Mouse (Mus musculus) lung, embryonic 14.5 days (tissue): ENCODE results near the gene Wwox. TPM values are rescaled to one million over a fixed set of nuclear protein-coding genes. Genes with fewer than 3 reads are reported as not detected.

Source experiments
- ATAC-seq: fragments of 200-750 bp; cut with Nextera tagmentation; 2 replicates; pipeline ENCODE4 v1.8.0; 2017; ENCODE audit warnings: mild to moderate bottlenecking, moderate TSS enrichment, moderate library complexity; ENCODE audit not compliant: insufficient read depth
- DNase-seq: peaks from one replicate; pipeline ENCODE4 v3.0.0-alpha.2; 2015
- H3K27ac ChIP-seq: fragments of 300-500 bp; sonication (generic); 2 replicates; pipeline ENCODE4 v1.5.1; 2014; ENCODE audit warnings: low read depth, mild to moderate bottlenecking, moderate library complexity
- H3K27me3 ChIP-seq: fragments of 300-500 bp; sonication (generic); 2 replicates; pipeline ENCODE4 v1.6.1; 2014; ENCODE audit warnings: low read length, control low read depth; ENCODE audit not compliant: insufficient read depth
- H3K36me3 ChIP-seq: fragments of 300-500 bp; sonication (generic); 2 replicates; pipeline ENCODE4 v1.6.1; 2014; ENCODE audit warnings: control low read depth; ENCODE audit not compliant: insufficient read depth
- H3K4me1 ChIP-seq: fragments of 300-500 bp; sonication (generic); 2 replicates; pipeline ENCODE4 v1.6.1; 2014; ENCODE audit warnings: antibody characterized with exemption, control low read depth; ENCODE audit not compliant: insufficient read depth
- H3K4me2 ChIP-seq: fragments of 300-500 bp; sonication (generic); 2 replicates; pipeline ENCODE4 v1.6.1; 2014; ENCODE audit warnings: mild to moderate bottlenecking
- H3K4me3 ChIP-seq: fragments of 300-500 bp; sonication (generic); 2 replicates; pipeline ENCODE4 v1.5.1; 2014; ENCODE audit warnings: low read depth, low read length
- H3K9ac ChIP-seq: fragments of 300-500 bp; sonication (generic); 2 replicates; pipeline ENCODE4 v1.6.1; 2014
- H3K9me3 ChIP-seq: fragments of 300-500 bp; sonication (generic); 2 replicates; pipeline ENCODE4 v1.6.1; 2016; ENCODE audit warnings: low read depth, low read length, control low read depth
- CTCF ChIP-seq: IDR thresholded peaks from 2 replicates; pipeline ENCODE4 v1.5.1; 2016; ENCODE audit warnings: antibody characterized with exemption, low read depth
- WGBS: fragments of 180-500 bp; shearing (Covaris S2); extraction: QIAGEN DNeasy Blood & Tissue Kit; methylation state at CpG from one replicate; pipeline ENCODE4 v1.1.7; 2014; 5-methylcytosine and 5-hydroxymethylcytosine counted together
- polyA plus RNA-seq: library from polyadenylated mRNA; unstranded; fragments of >200 nt; fragmentation: Nextera tagmentation; extraction: Ambion mirVana; gene quantifications from 2 replicates; pipeline ENCODE4 v1.2.1, GENCODE M21; 2014

Gene Wwox
- polyA plus RNA-seq, 1 experiment from 2014 or later, result 16.1 TPM

GRCm38 (mm10) chr8:114956377-114957168 lies 517.1 kb downstream of the Wwox start:
- no peak for TF ChIP-seq CTCF
- H3K4me1 ChIP-seq, result peaks cover 6% of the 10 kb centered on the region
- H3K9me3 ChIP-seq, result no peaks in the 10 kb centered on the region
- 38% methylated on average over 8 of the region's 8 CpGs for WGBS
- DNase-seq (peak; percentile 86), ATAC-seq (peak; percentile 75)
- H3K9ac ChIP-seq, result no peak overlapping the region
- no peak overlapping the region for H3K4me2 ChIP-seq
- H3K27ac ChIP-seq, result peak overlapping the region; percentile 76
- H3K36me3 ChIP-seq, result no peaks in the 10 kb centered on the region
- no peaks in the 10 kb centered on the region for H3K27me3 ChIP-seq
- H3K4me3 ChIP-seq, result no peak overlapping the region

- WGBS, result 58% methylated on average over 16 of the region's 16 CpGs
- no peak overlapping the region for H3K4me3 ChIP-seq
- H3K27ac ChIP-seq, result no peak overlapping the region
- no peak overlapping the region for H3K9ac ChIP-seq
- peaks cover 20% of the 10 kb centered on the region for H3K4me1 ChIP-seq
- H3K4me2 ChIP-seq, result no peak overlapping the region
- H3K9me3 ChIP-seq, result no peaks in the 10 kb centered on the region
- no peak for TF ChIP-seq CTCF
- no peaks in the 10 kb centered on the region for H3K36me3 ChIP-seq
- ATAC-seq, result no peak
- DNase-seq, result no peak
- no peaks in the 10 kb centered on the region for H3K27me3 ChIP-seq
Measured at GRCm38 (mm10) chr8:114958437-114959107, 519.1 kb downstream of the Wwox start.

- H3K9me3 ChIP-seq, result no peaks in the 10 kb centered on the region
- no peaks in the 10 kb centered on the region for H3K27me3 ChIP-seq
- no peaks in the 10 kb centered on the region for H3K36me3 ChIP-seq
- DNase-seq (no peak), ATAC-seq (no peak)
- 62% methylated on average over 11 of the region's 11 CpGs for WGBS
- H3K4me2 ChIP-seq, result no peak overlapping the region
- TF ChIP-seq CTCF, result no peak
- H3K4me3 ChIP-seq, result no peak overlapping the region
- no peak overlapping the region for H3K27ac ChIP-seq
- H3K9ac ChIP-seq, result no peak overlapping the region
- peaks cover 20% of the 10 kb centered on the region for H3K4me1 ChIP-seq
Measured at GRCm38 (mm10) chr8:114959406-114959805, 520.0 kb downstream of the Wwox start.

GRCm38 (mm10) chr8:114962494-114962893 lies 523.0 kb downstream of the Wwox start:
- Histone ChIP-seq H3K27me3 (no peaks in the 10 kb centered on the region), H3K36me3 (no peaks in the 10 kb centered on the region), H3K4me3 (no peak overlapping the region), H3K9ac (no peak overlapping the region), H3K9me3 (0 out of 2 replicates have a peak, but pooled peaks cover 3% of the 10 kb centered on the region), H3K4me1 (peaks cover 14% of the 10 kb centered on the region), H3K27ac (no peak overlapping the region), H3K4me2 (no peak overlapping the region)
- no peak for TF ChIP-seq CTCF
- 32% methylated on average over 1 of the region's 1 CpGs for WGBS
- DNase-seq (peak; percentile 85), ATAC-seq (peak; percentile 66)

- Histone ChIP-seq H3K4me1 (peaks cover 14% of the 10 kb centered on the region), H3K9me3 (0 out of 2 replicates have a peak, but pooled peaks cover 3% of the 10 kb centered on the region), H3K4me3 (no peak overlapping the region), H3K9ac (no peak overlapping the region), H3K4me2 (no peak overlapping the region), H3K27ac (peak overlapping the region; percentile 47; the same call in 1 of the 2 replicates), H3K36me3 (no peaks in the 10 kb centered on the region), H3K27me3 (no peaks in the 10 kb centered on the region)
- no peak for ATAC-seq
- 80% methylated on average over 4 of the region's 4 CpGs for WGBS
- TF ChIP-seq CTCF, result no peak
- no peak for DNase-seq
Measured at GRCm38 (mm10) chr8:114963282-114963681, 523.8 kb downstream of the Wwox start.

GRCm38 (mm10) chr8:114964206-114964605 lies 524.8 kb downstream of the Wwox start:
- ATAC-seq (no peak), DNase-seq (no peak)
- Histone ChIP-seq H3K4me3 (no peak overlapping the region), H3K27ac (no peak overlapping the region), H3K36me3 (no peaks in the 10 kb centered on the region), H3K27me3 (no peaks in the 10 kb centered on the region), H3K9me3 (peaks cover 7% of the 10 kb centered on the region; the same call in 1 of the 2 replicates), H3K9ac (no peak overlapping the region), H3K4me2 (no peak overlapping the region), H3K4me1 (peaks cover 14% of the 10 kb centered on the region)
- TF ChIP-seq CTCF, result no peak
- WGBS, result 92% methylated on average over 6 of the region's 6 CpGs

GRCm38 (mm10) chr8:114968842-114969241 lies 529.4 kb downstream of the Wwox start:
- DNase-seq (no peak), ATAC-seq (no peak)
- Histone ChIP-seq H3K4me3 (no peak overlapping the region), H3K4me2 (no peak overlapping the region), H3K27me3 (no peaks in the 10 kb centered on the region), H3K27ac (no peak overlapping the region), H3K4me1 (no peaks in the 10 kb centered on the region), H3K9ac (no peak overlapping the region), H3K9me3 (peaks cover 7% of the 10 kb centered on the region; the same call in 1 of the 2 replicates), H3K36me3 (no peaks in the 10 kb centered on the region)
- peak; percentile 38; the same call in 1 of the 2 replicates for TF ChIP-seq CTCF
- 83% methylated on average over 4 of the region's 4 CpGs for WGBS
